Mouse (Mus musculus): ENCODE data around the gene Lmo2.
"Not testable (repeated sequence)": the region's sequence is repeated elsewhere in the genome, so short reads cannot be mapped to it uniquely, and the experiment has no call there.

Lmo2 gene

DNA sequence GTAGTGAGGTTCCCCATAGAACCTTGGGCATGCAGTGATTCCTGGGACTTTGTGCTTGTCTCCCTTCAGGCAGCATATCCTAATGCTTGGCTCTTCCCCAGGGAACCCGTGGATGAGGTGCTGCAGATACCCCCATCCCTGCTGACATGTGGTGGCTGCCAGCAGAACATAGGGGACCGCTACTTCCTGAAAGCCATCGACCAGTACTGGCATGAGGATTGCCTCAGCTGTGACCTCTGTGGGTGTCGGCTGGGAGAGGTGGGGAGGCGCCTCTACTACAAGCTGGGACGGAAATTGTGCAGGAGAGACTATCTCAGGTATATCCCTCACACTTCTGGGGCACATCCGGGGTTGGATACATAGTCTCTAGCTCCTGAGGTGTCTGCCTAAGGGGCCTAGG, 18.1 kb downstream of the Lmo2 start:
- in situ Hi-C loops (cut with MboI; ENCODE audit: low sequenced_read_pairs): no loop called here

DNA sequence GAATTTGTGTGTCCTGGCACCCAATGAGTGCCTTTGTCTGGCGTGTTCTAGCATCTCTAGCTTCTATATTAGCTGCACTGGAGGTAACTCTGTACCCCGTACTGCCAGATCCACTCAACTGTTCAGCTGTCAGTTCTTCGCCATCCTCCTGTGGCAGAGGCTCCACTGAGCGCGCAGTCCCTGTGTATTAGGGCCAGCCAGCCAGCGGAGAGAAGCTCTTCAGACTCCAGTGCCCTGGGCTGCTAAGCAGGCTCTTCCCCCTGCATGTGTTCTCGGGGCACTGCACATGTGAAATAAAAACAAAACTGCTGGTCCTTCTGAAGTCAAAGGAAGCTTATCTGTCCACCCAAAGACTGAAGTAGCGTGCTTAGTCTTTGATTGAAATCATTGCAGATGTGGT, 19.4 kb downstream of the Lmo2 start:
- in situ Hi-C loops (cut with MboI; ENCODE audit: low sequenced_read_pairs): no loop called here

DNA sequence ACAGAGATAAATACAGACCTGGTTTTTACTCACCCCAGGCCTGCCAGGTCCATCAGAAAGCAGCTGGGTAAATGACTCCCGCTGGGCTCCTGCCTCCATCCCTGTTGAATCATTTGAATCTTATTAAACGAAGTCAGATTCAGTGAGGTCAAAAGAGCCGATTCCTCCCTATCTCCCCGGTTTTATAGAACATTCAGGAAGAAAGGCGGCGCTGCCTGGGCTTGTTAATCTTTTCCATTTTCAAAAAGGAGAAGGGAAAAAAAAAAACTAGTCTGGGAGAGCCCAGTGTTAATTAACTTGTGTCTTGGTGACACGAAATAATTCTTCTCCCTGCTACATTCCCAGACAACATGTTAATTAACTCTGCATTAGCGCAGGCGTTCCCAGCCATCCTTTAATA, 19.9 kb downstream of the Lmo2 start:
- in situ Hi-C loops (cut with MboI; ENCODE audit: low sequenced_read_pairs): no loop called here

DNA sequence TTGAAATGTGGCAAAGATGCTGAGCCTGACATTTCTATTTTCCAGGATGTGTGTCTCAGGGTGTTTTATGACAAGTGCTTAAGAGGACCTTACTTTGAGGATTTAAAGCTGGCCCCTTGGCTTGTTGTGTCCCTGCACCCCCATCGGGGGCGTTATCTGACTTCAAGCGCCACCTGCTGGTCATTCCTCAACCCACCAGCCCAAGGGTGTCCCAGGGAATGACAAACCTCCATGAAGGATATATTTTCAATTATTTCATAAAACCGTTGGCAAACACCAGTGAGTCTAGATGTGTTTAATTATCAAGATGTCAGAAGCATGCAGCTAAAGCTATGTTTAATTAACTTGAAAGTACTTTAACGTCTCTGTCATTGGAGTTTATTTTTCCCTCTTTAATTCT, 24.5 kb downstream of the Lmo2 start:
- in situ Hi-C loops (cut with MboI; ENCODE audit: low sequenced_read_pairs): no loop called here

DNA sequence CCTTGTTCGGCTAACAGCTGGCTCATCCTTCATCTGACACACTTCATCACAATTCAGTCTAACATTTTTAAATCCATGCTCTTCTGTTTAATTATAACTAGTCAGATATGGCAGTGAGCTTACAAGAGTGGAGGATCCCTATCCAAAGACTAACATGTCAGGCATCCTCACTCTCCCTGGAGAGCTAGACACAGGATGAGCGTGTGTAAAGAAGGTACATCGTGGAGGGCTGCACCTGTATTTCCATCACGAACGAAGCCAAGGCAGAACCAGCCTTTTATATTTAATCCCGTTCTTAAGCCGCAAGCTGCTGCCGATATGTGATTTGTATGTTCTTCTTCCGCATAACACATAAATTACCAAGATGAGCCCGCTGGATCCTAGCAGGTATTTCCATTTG, 25.4 kb downstream of the Lmo2 start:
- in situ Hi-C loops (cut with MboI; ENCODE audit: low sequenced_read_pairs): no loop called here

DNA sequence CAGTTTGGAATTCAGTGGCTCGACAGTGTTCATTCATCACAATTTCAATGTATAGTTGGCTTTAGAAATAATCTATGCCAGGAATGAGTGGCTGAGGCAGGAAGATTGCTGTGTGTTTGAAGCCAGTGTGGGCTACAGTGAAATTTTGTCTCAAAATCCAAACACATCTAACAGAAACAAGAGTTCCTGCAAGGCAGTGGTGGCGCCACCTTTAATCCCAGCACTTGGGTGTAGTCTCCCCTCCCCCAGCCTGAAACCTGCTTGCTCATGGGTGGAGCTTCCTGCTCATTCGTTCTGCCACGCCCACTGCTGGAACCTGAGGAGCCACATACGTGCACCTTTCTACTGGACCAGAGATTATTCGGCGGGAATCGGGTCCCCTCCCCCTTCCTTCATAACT, 29.8 kb downstream of the Lmo2 start:
- in situ Hi-C loops (cut with MboI; ENCODE audit: low sequenced_read_pairs): not testable (repeated sequence)

DNA sequence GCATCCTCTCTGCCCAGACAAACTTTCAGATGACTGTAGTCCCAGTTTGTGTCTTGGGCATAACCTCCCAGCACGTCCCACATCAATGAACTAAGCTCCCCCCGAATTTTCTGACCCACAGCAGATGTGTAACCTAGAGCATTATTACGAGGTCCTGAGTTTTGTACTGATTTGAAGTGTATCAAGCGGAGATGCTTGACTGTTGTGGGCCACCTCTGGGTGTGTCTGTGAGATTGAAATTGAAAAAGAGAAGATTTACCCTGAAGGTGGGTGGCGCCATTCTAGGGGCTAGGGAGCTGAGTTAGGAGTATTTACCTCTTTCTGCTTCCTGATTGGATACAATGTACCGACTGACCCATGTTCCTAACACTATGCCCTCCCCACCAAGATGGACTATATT, 31.9 kb downstream of the Lmo2 start:
- in situ Hi-C loops (cut with MboI; ENCODE audit: low sequenced_read_pairs): loop anchor here (10.0 kb wide), 1 partner anchor 435 kb away; no protein-coding TSS in a partner anchor

DNA sequence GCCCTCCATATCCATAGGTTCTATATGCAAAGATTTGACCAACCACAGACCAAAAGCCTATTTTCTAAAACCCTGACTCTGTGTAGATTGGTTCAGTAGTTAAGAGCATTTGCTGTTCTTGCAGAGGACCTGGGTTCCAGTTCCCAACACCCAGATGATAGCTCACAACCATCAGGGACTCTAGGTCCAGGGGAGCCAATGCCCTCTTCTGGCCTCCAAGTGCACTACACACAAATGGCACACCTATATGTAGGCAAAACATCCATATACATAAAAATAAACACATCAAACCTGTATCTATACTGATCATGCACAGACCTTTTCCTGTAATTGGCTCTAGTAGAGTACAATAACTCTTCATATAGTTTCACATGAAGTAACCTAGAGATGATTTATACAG, 33.5 kb downstream of the Lmo2 start:
- in situ Hi-C loops (cut with MboI; ENCODE audit: low sequenced_read_pairs): loop anchor here (10.0 kb wide), 1 partner anchor 437 kb away; no protein-coding TSS in a partner anchor

DNA sequence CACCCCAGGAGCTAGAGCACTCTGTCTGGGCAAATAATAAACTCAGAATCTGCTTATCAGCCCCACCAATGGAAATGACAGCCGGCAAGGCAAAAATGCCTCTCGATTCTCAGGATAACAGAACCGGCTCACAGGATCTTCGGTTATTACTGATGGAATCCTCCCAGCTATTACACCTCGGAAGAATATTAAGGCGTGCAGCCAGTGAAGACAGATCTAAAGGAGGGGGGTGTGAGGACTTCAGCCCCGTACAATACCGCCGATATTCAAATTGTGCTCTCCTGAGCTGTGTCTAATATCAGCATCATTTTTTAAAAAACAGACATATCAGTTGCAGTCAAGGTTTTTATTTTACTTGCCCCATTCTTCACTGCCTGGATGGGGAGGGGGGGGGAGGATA, 34.4 kb downstream of the Lmo2 start:
- in situ Hi-C loops (cut with MboI; ENCODE audit: low sequenced_read_pairs): loop anchor here (10.0 kb wide), 1 partner anchor 437 kb away; no protein-coding TSS in a partner anchor

DNA sequence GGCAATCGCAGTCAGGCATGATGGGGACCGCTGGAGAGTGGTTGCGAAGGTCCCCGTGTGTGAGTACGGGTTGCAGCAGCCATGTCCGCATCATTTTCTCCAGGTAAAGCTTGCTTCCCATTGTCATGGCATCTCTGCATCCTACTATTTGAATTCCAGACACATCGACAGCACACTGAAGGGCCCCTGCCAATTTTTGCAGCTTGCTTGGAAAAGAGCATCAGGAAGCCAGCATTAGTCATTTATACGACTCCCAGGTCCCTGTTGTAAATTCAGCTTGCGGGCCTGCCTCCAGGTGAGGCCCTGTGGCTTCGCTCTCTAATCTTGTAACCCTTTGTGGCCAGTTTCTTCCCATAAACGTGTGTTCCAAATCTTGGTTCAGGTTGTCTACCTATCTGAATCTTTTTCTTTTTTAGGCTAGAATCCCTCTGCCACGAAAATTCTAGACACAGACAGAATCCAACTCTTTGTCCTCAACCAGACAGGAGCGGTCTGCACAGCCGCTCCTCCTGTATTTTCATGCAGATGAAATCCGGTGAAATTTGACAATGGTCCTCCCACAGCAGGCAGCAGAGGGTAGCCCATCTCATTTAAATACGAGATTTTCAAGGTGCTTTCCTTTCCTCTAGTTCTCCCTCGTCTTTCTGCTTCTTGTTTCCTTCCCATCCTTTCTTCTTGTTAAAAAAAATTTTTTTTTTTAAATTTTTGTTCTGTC, 35.0 kb downstream of the Lmo2 start:
- in situ Hi-C loops (cut with MboI; ENCODE audit: low sequenced_read_pairs): loop anchor here (10.0 kb wide), 1 partner anchor 438 kb away; no protein-coding TSS in a partner anchor

DNA sequence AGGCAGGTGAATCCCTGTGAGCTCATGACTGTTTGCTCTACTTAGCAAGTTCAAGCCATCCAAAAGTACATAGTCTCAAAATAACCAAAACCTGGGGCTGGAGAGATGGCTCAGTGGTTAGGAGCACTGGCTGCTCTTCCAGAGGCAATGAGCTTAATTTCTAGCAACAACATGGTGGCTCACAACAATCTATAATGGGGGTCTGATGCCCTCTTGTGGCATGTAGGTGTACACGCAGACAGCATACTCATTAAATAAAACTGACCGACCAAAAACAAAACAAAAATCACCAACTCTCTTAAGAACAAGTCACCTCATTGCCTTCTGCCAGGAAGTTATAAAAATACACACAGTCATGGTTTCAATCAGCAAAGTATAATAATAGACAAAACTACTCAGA, 43.3 kb downstream of the Lmo2 start:
- in situ Hi-C loops (cut with MboI; ENCODE audit: low sequenced_read_pairs): no loop called here

DNA sequence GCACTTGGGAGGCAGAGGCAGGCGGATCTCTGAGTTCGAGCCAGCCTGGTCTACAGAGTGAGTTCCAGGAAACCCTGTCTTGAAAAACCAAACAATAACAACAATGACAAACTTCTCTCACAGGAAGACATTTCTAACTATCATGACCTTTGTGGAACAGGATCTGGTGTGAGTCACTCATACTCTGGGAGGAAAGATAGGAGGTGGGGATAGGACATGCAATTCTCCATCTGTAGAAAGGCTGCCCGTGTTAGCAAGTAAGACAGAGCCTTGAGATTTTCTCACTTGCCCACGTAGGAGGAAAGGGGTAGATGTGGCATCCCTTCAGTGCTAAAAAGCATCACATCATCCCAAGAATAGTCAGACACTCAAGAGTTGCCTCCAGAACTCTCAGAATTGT, 44.1 kb downstream of the Lmo2 start:
- in situ Hi-C loops (cut with MboI; ENCODE audit: low sequenced_read_pairs): no loop called here

DNA sequence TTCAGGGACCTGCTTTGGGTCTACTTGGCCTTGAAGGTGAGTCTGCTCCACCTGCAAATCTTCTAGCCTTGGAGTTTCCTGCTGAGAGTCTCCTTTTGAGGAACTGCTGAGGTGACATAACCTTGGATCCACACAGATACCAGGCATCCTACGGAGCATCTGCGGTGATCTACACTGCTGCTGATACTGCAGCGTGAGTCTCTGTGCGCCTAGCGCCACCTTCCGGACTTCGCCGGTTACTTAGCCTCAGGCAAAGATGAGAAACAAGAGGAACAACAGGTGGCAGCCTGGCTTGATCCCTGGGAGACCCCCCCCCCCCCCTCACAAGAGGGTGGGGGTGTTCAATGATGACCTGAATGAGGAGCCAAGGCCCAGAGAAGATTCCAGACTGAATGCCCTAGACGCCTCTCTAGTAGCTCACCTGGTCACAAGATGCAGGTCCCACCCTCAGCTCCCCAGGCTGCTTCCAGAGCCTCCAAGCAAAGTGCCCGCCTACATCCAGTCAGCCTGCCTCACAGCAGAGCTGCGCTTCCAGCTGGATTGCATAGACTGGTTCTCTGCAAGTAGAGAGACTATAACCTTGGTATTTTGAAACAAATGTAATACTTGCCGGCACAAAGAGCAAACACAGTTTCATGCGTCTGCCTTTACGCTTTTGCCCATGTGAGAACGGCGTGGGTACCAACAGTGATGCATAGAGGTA, 45.1 kb downstream of the Lmo2 start:
- in situ Hi-C loops (cut with MboI; ENCODE audit: low sequenced_read_pairs): no loop called here

DNA sequence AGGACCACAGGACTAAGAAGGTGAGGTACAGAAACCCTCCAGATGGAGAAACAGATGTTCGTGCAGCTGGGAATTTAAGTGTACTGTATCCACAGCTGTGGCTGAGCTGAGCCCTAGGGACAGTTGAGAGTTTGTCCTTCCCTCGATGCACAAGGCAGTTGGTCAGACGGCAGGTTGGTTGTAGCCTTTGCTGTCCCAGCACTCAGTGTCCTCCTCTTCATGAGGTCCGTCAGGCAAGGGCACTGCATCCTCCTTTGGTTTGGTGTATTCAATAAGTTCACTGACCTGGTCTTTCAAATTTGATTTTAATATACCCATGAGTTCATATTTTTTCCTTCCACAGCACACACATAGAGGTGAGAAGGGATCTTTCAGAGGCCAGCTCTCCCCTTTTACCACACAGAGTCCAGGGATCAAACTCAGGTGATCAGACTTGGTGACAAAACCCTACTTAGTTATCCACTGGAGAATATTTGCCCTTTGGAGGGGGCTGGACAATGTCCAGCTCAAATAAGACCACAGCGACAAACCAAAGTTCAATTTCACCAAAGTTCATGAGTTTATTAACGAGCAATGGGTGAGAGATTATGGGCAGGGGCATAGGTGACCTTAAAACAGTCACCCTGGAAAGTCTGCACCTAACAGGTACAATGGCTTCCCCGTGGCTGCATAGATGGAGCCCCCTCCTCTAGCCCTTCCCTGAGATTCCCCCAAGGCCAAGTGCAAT, 50.2 kb downstream of the Lmo2 start:
- in situ Hi-C loops (cut with MboI; ENCODE audit: low sequenced_read_pairs): no loop called here

DNA sequence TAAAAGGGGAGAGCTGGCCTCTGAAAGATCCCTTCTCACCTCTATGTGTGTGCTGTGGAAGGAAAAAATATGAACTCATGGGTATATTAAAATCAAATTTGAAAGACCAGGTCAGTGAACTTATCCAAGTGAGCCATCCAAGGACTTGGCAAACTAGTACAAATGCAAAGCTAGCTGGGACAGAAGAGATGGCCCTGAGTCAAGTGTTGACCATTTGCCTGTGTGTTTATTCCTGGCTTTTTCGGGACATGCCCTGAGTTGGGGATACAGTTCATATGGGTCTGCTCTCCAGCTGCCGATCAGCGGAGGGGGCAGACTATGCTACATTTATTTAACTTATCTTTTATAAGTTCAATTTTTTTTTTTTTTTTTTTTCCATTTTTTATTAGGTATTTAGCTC, 51.1 kb downstream of the Lmo2 start:
- in situ Hi-C loops (cut with MboI; ENCODE audit: low sequenced_read_pairs): not testable (repeated sequence)

DNA sequence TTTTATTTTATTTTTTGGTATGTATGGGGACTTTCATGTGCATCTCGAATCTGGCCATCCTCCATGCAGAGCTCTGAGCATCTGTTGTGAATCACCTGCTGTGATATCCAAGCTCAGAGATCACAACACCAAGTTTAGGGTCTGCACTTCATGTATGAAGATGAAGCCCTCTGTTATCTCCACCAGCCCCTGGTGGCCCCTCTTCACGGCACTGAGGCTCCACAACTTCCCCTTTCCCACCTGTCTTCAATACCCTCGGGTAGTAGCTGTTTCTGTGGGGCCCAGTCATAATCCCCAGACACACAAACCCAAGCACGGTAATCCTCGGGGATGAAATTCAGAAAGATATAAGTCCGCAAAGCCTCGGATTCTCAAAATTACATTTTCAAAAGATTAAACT, 65.3 kb downstream of the Lmo2 start:
- in situ Hi-C loops (cut with MboI; ENCODE audit: low sequenced_read_pairs): no loop called here

DNA sequence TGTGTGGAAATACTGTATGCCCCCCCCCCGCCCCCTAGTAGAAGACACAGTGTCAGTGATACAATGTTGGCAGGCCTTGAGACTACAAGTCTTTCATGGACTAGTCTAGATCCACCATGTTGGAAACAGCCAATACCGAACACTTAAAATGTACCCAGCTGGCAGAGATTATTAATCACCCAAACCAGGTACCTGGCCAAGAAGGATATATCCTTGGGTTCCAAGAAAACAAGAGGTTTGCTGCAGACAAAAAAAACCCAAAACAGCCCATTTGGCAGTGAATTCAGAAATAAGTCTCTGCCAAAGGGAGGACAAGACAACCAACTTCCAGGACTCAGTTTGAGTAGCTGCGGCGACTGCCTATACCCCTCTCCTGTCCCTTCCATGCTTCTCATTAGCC, 66.9 kb downstream of the Lmo2 start:
- in situ Hi-C loops (cut with MboI; ENCODE audit: low sequenced_read_pairs): no loop called here

DNA sequence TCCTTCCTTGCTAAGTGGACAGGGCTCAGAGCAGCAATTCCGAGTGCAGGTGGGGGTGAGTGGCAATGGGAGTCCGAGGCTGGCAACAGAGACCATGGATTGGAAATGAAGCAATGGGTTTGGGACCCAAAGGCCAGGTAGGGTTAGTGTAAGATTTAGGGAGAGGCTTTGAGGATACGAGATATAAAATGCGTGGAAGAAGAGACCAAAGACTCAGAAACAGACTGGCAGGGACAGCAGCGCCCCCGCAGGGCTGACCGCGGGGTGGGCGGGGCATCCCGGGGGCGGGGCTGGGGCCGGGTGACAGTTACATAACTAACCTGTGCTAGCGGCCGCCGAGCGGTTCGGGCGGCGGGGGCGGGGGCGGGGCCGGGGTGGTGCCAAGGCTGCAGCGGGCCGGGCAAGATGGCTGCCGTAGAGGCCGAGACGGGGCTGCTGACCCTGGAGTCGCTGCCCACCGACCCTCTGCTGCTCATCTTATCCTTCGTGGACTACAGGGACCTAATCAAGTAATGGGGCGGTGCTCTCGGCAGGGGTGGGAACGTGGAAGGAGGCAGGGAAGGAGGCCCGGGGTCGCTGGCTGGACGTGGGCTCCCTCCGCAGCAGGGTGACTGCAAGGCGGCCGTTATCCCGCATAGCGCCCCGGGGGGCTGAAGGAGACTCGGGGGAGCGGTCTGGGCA, 69.8 kb downstream of the Lmo2 start, which contains the start of gene Fbxo3:
Gene Fbxo3 (plus strand): TSS at position 264 of the 681 bp plus-strand sequence.
- in situ Hi-C loops (cut with MboI; ENCODE audit: low sequenced_read_pairs): no loop called here

DNA sequence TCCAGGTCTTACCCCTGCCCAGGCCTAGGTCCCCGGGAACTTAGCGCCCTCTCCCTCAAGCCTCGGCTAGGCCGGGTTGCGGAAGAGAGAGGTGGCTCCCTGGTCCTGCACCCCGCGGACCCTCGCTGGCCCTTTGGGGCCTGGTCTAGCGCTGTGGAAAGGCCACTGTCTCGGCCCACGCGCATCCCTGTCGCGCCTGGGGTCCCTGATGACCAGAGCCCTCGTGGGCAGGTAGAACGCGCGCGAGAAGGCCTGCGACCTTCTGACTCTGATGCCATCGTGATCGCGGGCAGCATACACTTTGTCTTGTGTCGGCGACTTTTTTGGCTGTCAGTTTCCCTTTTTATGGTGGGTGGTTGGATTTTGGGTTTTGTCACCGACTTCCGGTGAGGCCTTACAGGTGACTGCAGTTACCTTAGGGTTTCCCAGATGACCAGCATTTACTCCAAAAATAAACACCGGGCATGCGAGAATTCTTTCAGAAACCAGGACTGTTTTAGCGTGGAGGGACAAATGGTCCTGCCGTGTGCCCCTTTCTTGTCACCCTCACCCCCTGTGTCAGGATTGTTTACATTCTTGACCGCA, 70.4 kb downstream of the Lmo2 start, which contains the start of gene 4931422A03Rik:
Gene 4931422A03Rik (minus strand): TSS at position 223 of the 585 bp plus-strand sequence.
- in situ Hi-C loops (cut with MboI; ENCODE audit: low sequenced_read_pairs): no loop called here

DNA sequence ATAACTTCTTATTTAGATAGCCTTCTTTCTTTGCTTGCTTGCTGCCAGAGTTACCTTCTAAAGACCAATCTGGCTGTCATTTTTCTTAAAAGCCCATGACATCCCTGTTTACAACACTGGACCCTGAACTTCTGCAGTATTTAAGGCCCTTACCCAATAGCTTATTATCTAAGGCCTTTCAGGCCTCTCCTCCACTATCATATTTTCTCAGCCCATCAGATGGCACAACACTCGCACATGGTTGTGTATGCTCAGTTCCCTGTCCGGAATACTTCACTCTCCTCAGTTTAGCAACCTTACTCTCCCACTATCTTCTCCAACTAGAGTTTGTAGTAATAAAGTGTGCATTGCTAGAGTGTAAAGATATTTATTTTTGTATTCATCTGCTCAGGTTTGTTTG, 71.3 kb downstream of the Lmo2 start:
- in situ Hi-C loops (cut with MboI; ENCODE audit: low sequenced_read_pairs): no loop called here

DNA sequence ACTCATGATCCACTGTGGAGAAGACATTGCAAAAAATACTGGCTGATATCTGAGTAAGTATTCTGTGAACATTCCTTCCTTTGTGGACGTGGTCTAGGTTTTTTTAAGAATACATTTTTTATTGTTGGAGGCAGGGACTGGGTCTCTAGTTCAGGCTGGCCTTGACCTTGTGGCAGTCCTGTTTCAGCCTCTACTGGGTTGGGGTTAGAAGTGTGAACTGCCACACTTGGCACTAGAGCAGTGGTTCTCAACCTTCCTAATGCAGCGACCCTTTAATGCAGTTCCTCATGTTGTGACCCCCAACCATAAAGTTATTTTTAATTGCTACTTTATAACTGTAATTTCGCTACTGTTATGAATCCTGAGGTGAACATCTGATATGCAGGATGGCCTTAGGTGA, 72.6 kb downstream of the Lmo2 start:
- in situ Hi-C loops (cut with MboI; ENCODE audit: low sequenced_read_pairs): no loop called here
